Mouse (Mus musculus) C2C12 (cell line): ENCODE results near the gene Gm42742.

Experiments
- CEBPB ChIP-seq: IDR thresholded peaks from one replicate; pipeline ENCODE4 v1.6.1; 2011; ENCODE audit warnings: low read depth, mild to moderate bottlenecking, control low read depth, moderate library complexity
- CTCF ChIP-seq: IDR thresholded peaks from one replicate; pipeline ENCODE4 v1.5.1; 2011; ENCODE audit not compliant: control insufficient read depth, insufficient read depth, insufficient read length
- FOSL1 ChIP-seq: IDR thresholded peaks from one replicate; pipeline ENCODE4 v1.8.0; 2011; ENCODE audit warnings: mild to moderate bottlenecking, low read length; ENCODE audit not compliant: poor library complexity, insufficient read depth, severe bottlenecking
- MAX ChIP-seq: IDR thresholded peaks from one replicate; pipeline ENCODE4 v1.6.1; 2011; ENCODE audit warnings: mild to moderate bottlenecking, control low read depth
- MYOD1 ChIP-seq: IDR thresholded peaks from one replicate; pipeline ENCODE4 v1.6.1; 2011; ENCODE audit warnings: low read depth; ENCODE audit not compliant: control insufficient read depth, insufficient read length
- MYOG ChIP-seq: IDR thresholded peaks from one replicate; pipeline ENCODE4 v1.6.1; 2011; ENCODE audit not compliant: control insufficient read depth, insufficient read length; ENCODE audit errors: extremely low read depth
- USF1 ChIP-seq: IDR thresholded peaks from one replicate; pipeline ENCODE4 v1.6.1; 2011; ENCODE audit warnings: low read depth, mild to moderate bottlenecking, control low read depth, moderate library complexity

DNA sequence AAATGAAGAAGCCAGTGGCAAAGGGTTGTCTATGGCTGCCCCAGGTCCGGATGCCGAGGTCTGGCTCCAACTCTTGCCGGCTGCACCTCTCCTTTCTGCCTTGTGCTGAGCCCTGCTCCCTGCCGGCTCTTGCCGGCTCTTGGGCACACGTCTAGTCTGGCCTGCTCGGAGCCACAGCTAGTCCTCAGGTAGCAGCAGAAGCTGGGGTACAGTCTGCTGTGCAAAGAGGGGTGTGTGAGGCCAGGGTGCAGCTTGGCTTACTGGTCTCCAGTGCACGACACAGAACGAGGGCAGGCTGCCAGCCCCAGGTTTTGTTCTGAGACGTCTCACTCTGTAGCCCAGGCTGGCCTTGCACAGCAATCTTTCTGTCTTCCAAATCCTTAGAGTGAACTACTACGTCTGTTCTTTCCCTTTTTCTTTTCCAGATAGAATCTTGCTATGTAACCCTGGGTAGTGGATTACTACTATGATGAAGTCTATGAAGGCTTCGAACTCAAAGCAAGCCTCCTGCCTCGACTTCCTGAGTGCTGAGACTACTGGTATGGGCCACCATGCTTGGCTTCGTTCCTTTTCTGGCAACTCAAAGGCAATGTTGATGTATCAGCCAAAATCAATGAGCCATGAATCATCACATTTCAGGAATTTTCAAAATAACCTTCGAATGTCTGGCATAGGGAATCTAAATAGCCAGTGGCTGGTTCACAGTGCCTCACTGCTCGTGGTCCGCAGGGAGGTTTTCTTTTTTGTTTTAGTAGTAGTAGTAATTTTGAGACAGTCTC is 11.4 kb downstream of the Gm42742 start:
- TF ChIP-seq USF1 = no peak
- no peak for TF ChIP-seq CTCF
- TF ChIP-seq CEBPB = no peak
- no peak for TF ChIP-seq MAX
- TF ChIP-seq MYOG = no peak
- no peak for TF ChIP-seq FOSL1
- TF ChIP-seq MYOD1 = no peak
